Mouse (Mus musculus) intestine, postnatal 0 days (tissue): Measurements from ENCODE around the gene Acot12. TPM values are rescaled to one million over a fixed set of nuclear protein-coding genes. Genes with fewer than 3 reads are reported as not detected.
A peak's percentile ranks its signal among the peaks of the same experiment; 100 is the strongest.

ENCODE experiments used
- ATAC-seq: fragments of 200-750 bp; cut with Nextera tagmentation; 2 replicates; pipeline ENCODE4 v1.8.0; 2017; ENCODE audit warnings: mild to moderate bottlenecking, moderate TSS enrichment, moderate library complexity
- H3K27ac ChIP-seq: fragments of 300-500 bp; sonication (generic); 2 replicates; pipeline ENCODE4 v1.5.1; 2014; ENCODE audit warnings: mild to moderate bottlenecking, low read depth, low read length, moderate library complexity
- H3K27me3 ChIP-seq: fragments of 300-500 bp; sonication (generic); replicated peaks from 2 replicates; pipeline ENCODE4 v1.6.1; 2014; ENCODE audit warnings: low read length, mixed read lengths; ENCODE audit not compliant: control insufficient read depth, insufficient read depth
- H3K36me3 ChIP-seq: fragments of 300-500 bp; sonication (generic); 2 replicates; pipeline ENCODE4 v1.6.1; 2014; ENCODE audit warnings: mild to moderate bottlenecking, moderate library complexity; ENCODE audit not compliant: control insufficient read depth, insufficient read depth
- H3K4me1 ChIP-seq: fragments of 300-500 bp; sonication (generic); replicated peaks from 2 replicates; pipeline ENCODE4 v1.6.1; 2014; ENCODE audit warnings: antibody characterized with exemption, low read length, mixed read lengths; ENCODE audit not compliant: control insufficient read depth, insufficient read depth
- H3K4me2 ChIP-seq: fragments of 300-500 bp; sonication (generic); replicated peaks from 2 replicates; pipeline ENCODE4 v1.6.1; 2014; ENCODE audit warnings: low read depth, mild to moderate bottlenecking, moderate library complexity
- H3K4me3 ChIP-seq: fragments of 300-500 bp; sonication (generic); 2 replicates; pipeline ENCODE4 v1.5.1; 2014; ENCODE audit warnings: low read depth, low read length
- H3K9ac ChIP-seq: fragments of 300-500 bp; sonication (generic); 2 replicates; pipeline ENCODE4 v1.6.1; 2014; ENCODE audit warnings: mild to moderate bottlenecking, low read depth, low read length
- H3K9me3 ChIP-seq: fragments of 300-500 bp; sonication (generic); 2 replicates; pipeline ENCODE4 v1.6.1; 2016; ENCODE audit warnings: mixed run types; ENCODE audit not compliant: control insufficient read depth
- CTCF ChIP-seq: sonication (generic); IDR thresholded peaks from 2 replicates; pipeline ENCODE4 v1.5.1; 2016; ENCODE audit warnings: low read depth, mild to moderate bottlenecking, control low read depth, antibody characterized with exemption, moderate library complexity
- WGBS: fragments of 180-500 bp; shearing (Covaris S2); extraction: QIAGEN DNeasy Blood & Tissue Kit; methylation state at CpG from one replicate; pipeline ENCODE4 v1.1.7; 2014; 5-methylcytosine and 5-hydroxymethylcytosine counted together
- polyA plus RNA-seq: library from polyadenylated mRNA; unstranded; fragments of >200 nt; fragmentation: Nextera tagmentation; extraction: Ambion mirVana; gene quantifications from 2 replicates; pipeline ENCODE4 v1.2.1, GENCODE M21; 2015

Gene Acot12
- polyA plus RNA-seq, 1 experiment from 2014 or later = 21.8 TPM

- H3K9me3 ChIP-seq = no peaks in the 10 kb centered on the region
- peak; percentile 23; the same call in 1 of the 2 replicates for ATAC-seq
- TF ChIP-seq CTCF = no peak
- H3K9ac ChIP-seq = peak overlapping the region; percentile 54; the same call in 1 of the 2 replicates
- H3K4me1 ChIP-seq = no peaks in the 10 kb centered on the region
- no peaks in the 10 kb centered on the region for H3K27me3 ChIP-seq
- no peaks in the 10 kb centered on the region for H3K36me3 ChIP-seq
- peak overlapping the region; percentile 46 for H3K4me3 ChIP-seq
- H3K4me2 ChIP-seq = peak overlapping the region; percentile 76
- WGBS = 48% methylated on average over 6 of the region's 6 CpGs
- H3K27ac ChIP-seq = peak overlapping the region; percentile 77; the same call in 1 of the 2 replicates
These were observed 461 bp upstream of the Acot12 start for GRCm38 (mm10) chr13:91740851-91741250.

GRCm38 (mm10) chr13:91743180-91743579 lies 1.9 kb downstream of the Acot12 start:
- Histone ChIP-seq H3K9ac (no peak overlapping the region), H3K27ac (no peak overlapping the region), H3K36me3 (no peaks in the 10 kb centered on the region), H3K4me3 (no peak overlapping the region), H3K9me3 (no peaks in the 10 kb centered on the region), H3K4me2 (0 out of 2 replicates have a peak overlapping the region, but pooled peaks have one; percentile 6), H3K27me3 (no peaks in the 10 kb centered on the region), H3K4me1 (no peaks in the 10 kb centered on the region)
- no peak for ATAC-seq
- 93% methylated on average over 3 of the region's 3 CpGs for WGBS
- no peak for TF ChIP-seq CTCF

- H3K4me2 ChIP-seq = no peak overlapping the region
- no peak overlapping the region for H3K27ac ChIP-seq
- no peaks in the 10 kb centered on the region for H3K36me3 ChIP-seq
- H3K9ac ChIP-seq = no peak overlapping the region
- no peaks in the 10 kb centered on the region for H3K4me1 ChIP-seq
- no peak overlapping the region for H3K4me3 ChIP-seq
- ATAC-seq = no peak
- WGBS = 87% methylated on average over 5 of the region's 5 CpGs
- no peaks in the 10 kb centered on the region for H3K9me3 ChIP-seq
- no peak for TF ChIP-seq CTCF
- H3K27me3 ChIP-seq = no peaks in the 10 kb centered on the region
These were observed 5.2 kb downstream of the Acot12 start for GRCm38 (mm10) chr13:91746470-91746869.

- Histone ChIP-seq H3K4me1 (no peaks in the 10 kb centered on the region), H3K27me3 (no peaks in the 10 kb centered on the region), H3K9me3 (no peaks in the 10 kb centered on the region), H3K4me2 (no peak overlapping the region), H3K36me3 (no peaks in the 10 kb centered on the region), H3K4me3 (no peak overlapping the region), H3K9ac (no peak overlapping the region), H3K27ac (no peak overlapping the region)
- 73% methylated on average over 2 of the region's 2 CpGs for WGBS
- TF ChIP-seq CTCF = no peak
- no peak for ATAC-seq
These were observed 7.1 kb downstream of the Acot12 start for GRCm38 (mm10) chr13:91748401-91748800.

DNA sequence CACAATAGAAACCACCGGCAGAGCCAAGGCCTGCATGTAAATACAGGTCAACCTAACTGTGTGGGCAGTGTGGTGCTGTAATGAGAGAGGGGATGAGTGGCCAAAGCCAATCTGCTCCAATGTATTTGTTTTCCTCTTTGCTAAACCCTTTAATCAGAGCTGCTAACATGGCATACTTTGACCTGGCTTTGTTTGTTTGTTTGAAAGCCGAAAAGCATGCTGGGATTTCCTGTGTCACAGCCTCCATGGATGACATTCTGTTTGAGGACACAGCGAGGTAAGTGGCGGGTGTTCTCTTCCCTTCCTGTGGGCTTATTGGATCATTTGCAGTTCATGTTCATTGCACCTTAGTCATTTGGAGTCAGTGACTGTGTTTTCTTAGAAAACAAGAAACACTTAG lies 8.7 kb downstream of the Acot12 start:
- Histone ChIP-seq H3K27me3 (no peaks in the 10 kb centered on the region), H3K4me1 (no peaks in the 10 kb centered on the region), H3K4me3 (no peak overlapping the region), H3K9me3 (no peaks in the 10 kb centered on the region), H3K36me3 (no peaks in the 10 kb centered on the region), H3K9ac (no peak overlapping the region), H3K27ac (no peak overlapping the region), H3K4me2 (no peak overlapping the region)
- 79% methylated on average over 4 of the region's 4 CpGs for WGBS
- TF ChIP-seq CTCF = no peak
- ATAC-seq = no peak

- H3K4me3 ChIP-seq = no peak overlapping the region
- no peak overlapping the region for H3K9ac ChIP-seq
- no peak overlapping the region for H3K4me2 ChIP-seq
- no peaks in the 10 kb centered on the region for H3K9me3 ChIP-seq
- ATAC-seq = no peak
- H3K27me3 ChIP-seq = no peaks in the 10 kb centered on the region
- no peaks in the 10 kb centered on the region for H3K4me1 ChIP-seq
- no peak overlapping the region; the same call in 1 of the 2 replicates for H3K27ac ChIP-seq
- 72% methylated on average over 4 of the region's 4 CpGs for WGBS
- no peak for TF ChIP-seq CTCF
- no peaks in the 10 kb centered on the region for H3K36me3 ChIP-seq
These were observed 12.4 kb downstream of the Acot12 start for GRCm38 (mm10) chr13:91753724-91754123.

GRCm38 (mm10) chr13:91754762-91755161 lies 13.4 kb downstream of the Acot12 start:
- Histone ChIP-seq H3K9me3 (no peaks in the 10 kb centered on the region), H3K27me3 (no peaks in the 10 kb centered on the region), H3K4me2 (no peak overlapping the region), H3K9ac (no peak overlapping the region), H3K36me3 (no peaks in the 10 kb centered on the region), H3K4me1 (no peaks in the 10 kb centered on the region), H3K4me3 (no peak overlapping the region), H3K27ac (no peak overlapping the region)
- TF ChIP-seq CTCF = no peak
- ATAC-seq = no peak
